Mouse (Mus musculus) frontal cortex, postnatal 10 days (tissue): Measurements from ENCODE around the gene 1700020D05Rik.

ENCODE experiments used
- DNase-seq, 2 experiments: peaks; one replicate each; pipeline ENCODE4 v3.0.0; 2022; ENCODE audit warnings: low spot score in 2 of 2, mixed read lengths in 1 of 2

Gene 1700020D05Rik

GRCm38 (mm10) chr19:5475069-5475714 is 28.4 kb downstream of the 1700020D05Rik start:
- DNase-seq, result no peak

GRCm38 (mm10) chr19:5474281-5475068 is 29.1 kb downstream of the 1700020D05Rik start:
- DNase-seq, result no peak

- DNase-seq, result peak; percentile 65 to 75
These were observed 29.9 kb downstream of the 1700020D05Rik start, which contains the start of gene Efemp2 for GRCm38 (mm10) chr19:5473720-5474119. Efemp2 (plus strand) TSS chr19:5473954.

- DNase-seq, result no peak
These were observed 30.7 kb downstream of the 1700020D05Rik start for GRCm38 (mm10) chr19:5472857-5473256.

GRCm38 (mm10) chr19:5471846-5472245 is 31.7 kb downstream of the 1700020D05Rik start:
- DNase-seq, result no peak

- DNase-seq, result no peak
These were observed 35.2 kb downstream of the 1700020D05Rik start, which contains the start of gene Ctsw for GRCm38 (mm10) chr19:5468374-5468773. Ctsw (minus strand) TSS chr19:5468507.

GRCm38 (mm10) chr19:5466916-5467500 is 36.6 kb downstream of the 1700020D05Rik start:
- no peak for DNase-seq

GRCm38 (mm10) chr19:5465037-5465436 is 38.5 kb downstream of the 1700020D05Rik start:
- DNase-seq, result no peak

GRCm38 (mm10) chr19:5463791-5464562 is 39.6 kb downstream of the 1700020D05Rik start:
- DNase-seq, result peak in 1 of 2 experiments; percentile 70

- DNase-seq, result no peak
These were observed 40.4 kb downstream of the 1700020D05Rik start for GRCm38 (mm10) chr19:5463212-5463611.

- no peak for DNase-seq
These were observed 42.2 kb downstream of the 1700020D05Rik start for GRCm38 (mm10) chr19:5461411-5461810.

GRCm38 (mm10) chr19:5460465-5460911 is 43.1 kb downstream of the 1700020D05Rik start, which contains the start of gene Fibp:
Fibp (plus strand) TSS chr19:5460615.
- DNase-seq, result peak; percentile 81 to 88

- DNase-seq, result no peak
These were observed 43.7 kb downstream of the 1700020D05Rik start for GRCm38 (mm10) chr19:5459896-5460295.

- no peak for DNase-seq
These were observed 44.6 kb downstream of the 1700020D05Rik start for GRCm38 (mm10) chr19:5459019-5459418.

- DNase-seq, result no peak
These were observed 45.7 kb downstream of the 1700020D05Rik start, which contains the start of gene Ccdc85b for GRCm38 (mm10) chr19:5457746-5458442. Ccdc85b (minus strand) TSS chr19:5457894.

- peak; percentile 96 for DNase-seq
These were observed 46.5 kb downstream of the 1700020D05Rik start for GRCm38 (mm10) chr19:5456922-5457745.

- DNase-seq, result no peak
These were observed 47.2 kb downstream of the 1700020D05Rik start for GRCm38 (mm10) chr19:5456241-5456921.

GRCm38 (mm10) chr19:5455568-5455967 is 48.0 kb downstream of the 1700020D05Rik start:
- DNase-seq, result no peak

- no peak for DNase-seq
These were observed 48.5 kb downstream of the 1700020D05Rik start for GRCm38 (mm10) chr19:5455037-5455436.
